Mouse (Mus musculus) neural tube, embryonic 13.5 days (tissue): ENCODE results near the gene Fgf7. TPM values are rescaled to one million over a fixed set of nuclear protein-coding genes. Genes with fewer than 3 reads are reported as not detected.

Experiments used
- ATAC-seq: fragments of 200-750 bp; cut with Nextera tagmentation; 2 replicates; pipeline ENCODE4 v1.8.0; 2017; ENCODE audit warnings: low read depth, mild to moderate bottlenecking, moderate TSS enrichment, moderate library complexity
- H3K27ac ChIP-seq: fragments of 300-500 bp; sonication (generic); replicated peaks from 2 replicates; pipeline ENCODE4 v1.5.1; 2015; ENCODE audit warnings: moderate library complexity, mild to moderate bottlenecking, inconsistent platforms
- H3K27me3 ChIP-seq: fragments of 300-500 bp; sonication (generic); 2 replicates; pipeline ENCODE4 v1.6.1; 2015; ENCODE audit warnings: mild to moderate bottlenecking, inconsistent platforms
- H3K36me3 ChIP-seq: fragments of 300-500 bp; sonication (generic); 2 replicates; pipeline ENCODE4 v1.6.1; 2015; ENCODE audit warnings: mild to moderate bottlenecking, inconsistent platforms
- H3K4me1 ChIP-seq: fragments of 300-500 bp; sonication (generic); replicated peaks from 2 replicates; pipeline ENCODE4 v1.6.1; 2015; ENCODE audit warnings: inconsistent platforms
- H3K4me2 ChIP-seq: fragments of 300-500 bp; sonication (generic); 2 replicates; pipeline ENCODE4 v1.6.1; 2015; ENCODE audit warnings: inconsistent platforms, mild to moderate bottlenecking, moderate library complexity
- H3K4me3 ChIP-seq: fragments of 300-500 bp; sonication (generic); 2 replicates; pipeline ENCODE4 v1.5.1; 2015; ENCODE audit warnings: mild to moderate bottlenecking, inconsistent platforms
- H3K9ac ChIP-seq: fragments of 300-500 bp; sonication (generic); 2 replicates; pipeline ENCODE4 v1.6.1; 2015; ENCODE audit warnings: moderate library complexity, mild to moderate bottlenecking, inconsistent platforms
- H3K9me3 ChIP-seq: fragments of 300-500 bp; sonication (generic); 2 replicates; pipeline ENCODE4 v1.6.1; 2016; ENCODE audit warnings: inconsistent platforms
- WGBS: fragments of 180-500 bp; shearing (Covaris S2); methylation state at CpG from one replicate; pipeline ENCODE4 v1.1.7; 2015; 5-methylcytosine and 5-hydroxymethylcytosine counted together
- polyA plus RNA-seq: library from polyadenylated mRNA; unstranded; fragments of >200 nt; fragmentation: Nextera tagmentation; extraction: Ambion mirVana; gene quantifications from 2 replicates; pipeline ENCODE4 v1.2.1, GENCODE M21; 2015

Gene Fgf7
- polyA plus RNA-seq, 1 experiment from 2014 or later, result 0.60 TPM

DNA sequence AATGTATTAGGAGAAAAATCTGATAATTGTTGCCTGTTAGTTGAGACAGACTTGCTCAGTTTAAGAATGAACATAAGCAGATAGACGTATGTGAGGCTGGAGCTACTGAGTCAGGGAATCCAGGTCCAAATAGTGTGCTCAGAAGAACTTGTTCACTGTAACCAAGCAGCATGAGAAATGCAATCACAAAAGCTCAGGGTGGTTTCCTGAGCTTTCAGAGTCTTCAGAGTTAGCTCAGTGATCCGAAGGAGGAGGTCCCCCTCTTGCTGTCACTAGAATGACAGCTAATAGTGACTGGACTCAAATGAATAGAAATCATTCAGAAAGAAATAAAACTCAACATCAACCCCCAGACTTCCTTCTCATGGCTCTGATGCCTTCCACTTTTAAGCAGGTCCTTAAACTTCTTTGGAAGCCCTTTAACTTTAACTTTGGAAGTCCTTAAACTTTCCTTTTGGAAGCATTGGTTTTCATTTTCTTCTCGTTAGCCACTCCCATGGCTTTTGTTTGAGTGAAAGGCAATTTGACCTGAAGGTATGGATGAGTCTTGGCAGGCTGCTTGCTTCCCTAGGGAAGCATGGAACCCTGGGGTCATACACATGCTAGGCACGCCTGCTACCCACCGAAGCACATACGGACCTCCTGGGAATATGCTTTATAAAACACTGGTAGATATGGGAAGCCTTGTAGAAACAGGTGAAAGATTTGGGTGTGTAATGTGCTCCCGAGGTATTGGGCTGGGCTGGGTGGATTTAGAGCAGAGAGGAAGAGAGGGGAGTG lies 4.0 kb downstream of the Fgf7 start:
- Histone ChIP-seq H3K9ac (no peak overlapping the region), H3K36me3 (no peaks in the 10 kb centered on the region), H3K4me2 (no peak overlapping the region), H3K9me3 (no peaks in the 10 kb centered on the region), H3K4me1 (peaks cover 7% of the 10 kb centered on the region; the same call in 1 of the 2 replicates), H3K27me3 (no peaks in the 10 kb centered on the region), H3K27ac (no peak overlapping the region), H3K4me3 (no peak overlapping the region)
- 80% methylated on average over 7 of the region's 7 CpGs for WGBS
- ATAC-seq, result no peak

DNA sequence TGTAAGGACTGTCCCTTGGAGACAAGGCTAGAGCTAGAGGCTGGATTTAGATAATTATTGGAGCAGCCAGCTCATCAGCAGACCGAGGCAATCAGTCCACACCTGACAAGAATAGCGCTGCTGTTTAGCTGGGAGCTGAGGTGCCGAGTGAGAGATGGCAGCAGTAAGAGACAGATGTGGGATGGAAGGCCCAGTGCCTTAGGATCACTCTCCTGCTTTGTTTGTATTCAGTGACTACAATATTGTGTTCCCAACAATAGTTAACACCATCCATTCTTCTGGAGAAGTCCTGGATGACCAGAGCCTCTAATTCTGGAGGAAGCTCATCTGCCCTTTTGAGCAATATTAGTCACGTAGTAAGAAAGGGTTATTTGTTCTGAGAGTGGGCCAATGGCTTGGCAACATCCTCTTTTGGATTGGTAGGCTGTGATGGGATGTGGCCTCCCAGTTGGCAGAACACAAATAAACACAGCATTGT lies 5.0 kb downstream of the Fgf7 start:
- WGBS, result 71% methylated on average over 4 of the region's 4 CpGs
- Histone ChIP-seq H3K4me2 (no peak overlapping the region), H3K4me3 (no peak overlapping the region), H3K27ac (no peak overlapping the region), H3K9me3 (no peaks in the 10 kb centered on the region), H3K4me1 (peaks cover 7% of the 10 kb centered on the region; the same call in 1 of the 2 replicates), H3K9ac (no peak overlapping the region), H3K36me3 (no peaks in the 10 kb centered on the region), H3K27me3 (no peaks in the 10 kb centered on the region)
- ATAC-seq, result no peak

DNA sequence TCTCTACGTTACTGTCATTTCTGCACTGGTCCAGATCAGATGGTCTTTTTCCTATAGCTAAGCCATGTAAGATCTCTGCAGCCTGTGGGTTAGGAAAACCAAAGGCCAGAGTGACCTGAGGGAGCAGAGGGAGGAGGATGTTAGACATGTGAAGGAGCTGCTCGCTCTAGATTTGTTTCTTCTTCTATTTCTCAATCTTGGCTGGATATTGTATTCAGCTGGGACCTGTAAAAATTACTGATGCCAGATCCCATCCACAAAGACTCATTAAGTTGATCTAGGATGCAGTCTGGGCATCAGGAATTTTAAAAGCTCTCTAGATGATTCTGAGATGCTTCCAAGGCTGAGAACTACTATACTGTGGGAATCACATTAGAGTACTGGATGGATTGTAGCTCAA lies 6.2 kb downstream of the Fgf7 start:
- Histone ChIP-seq H3K9me3 (no peaks in the 10 kb centered on the region), H3K27me3 (no peaks in the 10 kb centered on the region), H3K4me1 (no peaks in the 10 kb centered on the region), H3K9ac (no peak overlapping the region), H3K4me3 (no peak overlapping the region), H3K4me2 (no peak overlapping the region), H3K27ac (no peak overlapping the region), H3K36me3 (no peaks in the 10 kb centered on the region)
- ATAC-seq, result no peak
- WGBS, result 76% methylated on average over 2 of the region's 2 CpGs

DNA sequence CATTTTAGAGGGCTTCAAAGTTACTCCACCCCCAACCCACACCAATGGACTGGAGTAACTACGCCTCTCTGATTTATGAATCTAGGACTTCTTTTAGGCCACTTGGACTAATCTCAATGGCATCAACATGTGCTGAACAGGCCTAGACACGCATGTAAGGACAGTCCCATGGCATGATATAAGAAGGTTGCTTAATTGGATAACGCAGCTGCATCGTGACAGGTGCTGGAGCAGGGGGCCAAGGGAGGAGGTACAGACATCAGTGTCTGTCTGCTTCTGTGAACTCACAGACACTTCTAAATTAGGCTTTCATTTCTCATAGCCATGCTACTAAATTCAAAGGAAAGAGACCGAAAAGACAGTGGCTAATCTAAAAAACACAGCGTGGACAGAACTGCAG lies 6.8 kb downstream of the Fgf7 start:
- Histone ChIP-seq H3K9me3 (no peaks in the 10 kb centered on the region), H3K4me2 (no peak overlapping the region), H3K27me3 (no peaks in the 10 kb centered on the region), H3K36me3 (no peaks in the 10 kb centered on the region), H3K4me1 (no peaks in the 10 kb centered on the region), H3K9ac (no peak overlapping the region), H3K4me3 (no peak overlapping the region), H3K27ac (no peak overlapping the region)
- 92% methylated on average over 6 of the region's 6 CpGs for WGBS
- ATAC-seq, result no peak

DNA sequence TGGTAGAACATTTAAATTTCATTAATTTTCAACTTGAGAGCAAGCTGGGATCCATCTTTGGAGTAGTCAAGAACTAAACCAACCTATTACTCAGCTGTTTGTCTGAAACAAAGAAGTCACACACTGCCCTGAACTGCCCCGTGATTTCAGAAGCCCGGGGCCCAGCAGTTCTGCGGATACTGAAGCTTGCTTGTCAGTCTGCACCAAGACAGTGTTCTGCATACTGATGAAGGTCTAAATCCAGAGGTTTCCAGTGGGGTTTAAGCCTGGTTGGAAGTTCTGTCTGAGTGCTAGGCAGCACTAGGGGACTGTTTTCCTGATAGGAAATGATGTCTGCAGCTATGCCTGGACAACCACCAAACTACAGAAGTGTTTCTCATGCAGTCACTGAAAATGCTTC lies 8.2 kb downstream of the Fgf7 start:
- WGBS, result 48% methylated on average over 3 of the region's 3 CpGs
- Histone ChIP-seq H3K4me3 (no peak overlapping the region), H3K27ac (no peak overlapping the region), H3K9me3 (no peaks in the 10 kb centered on the region), H3K9ac (no peak overlapping the region), H3K4me1 (no peaks in the 10 kb centered on the region), H3K36me3 (no peaks in the 10 kb centered on the region), H3K4me2 (no peak overlapping the region), H3K27me3 (no peaks in the 10 kb centered on the region)
- ATAC-seq, result no peak

DNA sequence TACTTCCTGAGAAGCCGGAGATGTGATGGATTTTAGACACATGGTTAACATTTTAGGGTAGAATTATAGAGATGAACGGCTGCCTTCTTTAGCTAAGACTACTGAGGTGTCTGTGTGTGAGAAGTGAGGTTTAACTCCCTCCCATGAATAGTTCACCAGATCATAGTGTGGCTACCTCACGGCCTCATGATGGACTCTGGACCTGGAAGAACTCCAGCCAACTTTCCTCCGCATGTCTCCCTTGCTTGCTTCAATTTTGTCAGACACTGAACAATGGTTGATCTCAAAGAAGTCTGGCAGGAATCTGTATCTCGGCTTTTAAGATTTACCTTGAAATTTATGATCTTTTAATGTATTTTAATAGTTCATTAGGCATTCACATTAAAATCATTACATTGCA lies 11.2 kb downstream of the Fgf7 start:
- Histone ChIP-seq H3K9me3 (no peaks in the 10 kb centered on the region), H3K27ac (no peak overlapping the region), H3K4me2 (no peak overlapping the region), H3K27me3 (no peaks in the 10 kb centered on the region), H3K4me1 (no peaks in the 10 kb centered on the region), H3K4me3 (no peak overlapping the region), H3K36me3 (no peaks in the 10 kb centered on the region), H3K9ac (no peak overlapping the region)
- ATAC-seq, result no peak
- 91% methylated on average over 5 of the region's 5 CpGs for WGBS

DNA sequence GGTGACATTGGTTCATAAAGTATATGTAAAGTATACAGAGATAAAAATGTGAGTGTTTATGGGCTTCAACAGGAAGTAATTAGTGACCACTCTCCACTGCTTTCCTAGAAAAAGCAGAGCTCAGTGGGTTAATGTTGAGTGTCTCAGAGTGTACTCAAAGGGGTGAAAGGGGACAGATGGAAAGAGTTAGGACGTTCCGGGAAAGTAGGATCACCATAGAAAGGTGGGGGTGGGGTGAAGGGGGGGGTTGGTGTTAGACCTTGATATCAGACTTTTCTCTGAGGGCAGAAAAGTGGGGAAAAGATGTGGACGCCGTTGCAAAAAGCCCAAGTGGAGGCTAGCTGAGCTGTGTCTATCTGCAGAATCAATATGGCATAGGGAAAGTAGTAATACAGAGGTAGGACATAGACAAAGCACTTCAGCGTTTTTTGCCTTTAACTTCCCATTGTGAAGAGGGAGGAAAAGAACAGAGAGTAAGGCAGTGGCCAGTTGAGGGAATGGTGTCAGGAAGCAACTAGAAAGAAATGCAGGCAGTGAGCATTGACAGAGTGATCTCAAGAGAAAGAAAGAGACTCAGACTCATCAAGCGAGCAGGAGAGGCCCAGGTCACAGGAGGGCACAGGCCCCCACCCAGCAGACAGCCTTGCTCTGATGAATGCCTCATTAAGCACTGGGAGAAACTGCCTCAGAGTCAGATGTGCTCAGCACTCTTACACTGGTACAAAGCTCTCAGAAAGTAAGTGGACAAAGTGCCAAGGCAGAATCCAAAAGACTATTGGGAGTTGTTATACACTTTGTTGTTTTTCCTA lies 18.5 kb downstream of the Fgf7 start:
- H3K4me2 ChIP-seq, result no peak overlapping the region
- H3K27ac ChIP-seq, result no peak overlapping the region
- WGBS, result 44% methylated on average over 6 of the region's 6 CpGs
- H3K9me3 ChIP-seq, result no peaks in the 10 kb centered on the region
- no peaks in the 10 kb centered on the region for H3K36me3 ChIP-seq
- no peaks in the 10 kb centered on the region for H3K27me3 ChIP-seq
- H3K9ac ChIP-seq, result no peak overlapping the region
- no peaks in the 10 kb centered on the region; the same call in 1 of the 2 replicates for H3K4me1 ChIP-seq
- H3K4me3 ChIP-seq, result no peak overlapping the region
- no peak for ATAC-seq

DNA sequence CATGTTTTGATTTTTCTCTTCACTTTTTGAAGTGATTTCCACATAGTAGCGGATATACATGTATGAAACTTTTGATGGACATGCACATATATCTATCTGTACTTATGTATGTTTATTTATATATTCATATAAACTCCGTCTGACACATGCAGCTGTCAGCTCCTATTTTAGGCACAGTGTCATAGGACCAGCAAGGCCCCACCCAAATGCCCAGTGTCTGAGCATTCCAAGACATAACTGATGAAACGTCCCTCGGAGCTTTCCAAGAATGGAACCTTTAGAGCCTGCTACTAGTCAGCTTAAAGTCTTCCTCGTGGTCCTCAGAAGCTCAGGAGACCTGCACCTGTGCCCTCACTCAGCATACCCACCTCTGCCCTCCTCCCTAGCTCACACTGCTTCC lies 19.2 kb downstream of the Fgf7 start:
- no peaks in the 10 kb centered on the region for H3K36me3 ChIP-seq
- no peaks in the 10 kb centered on the region for H3K27me3 ChIP-seq
- H3K4me1 ChIP-seq, result no peaks in the 10 kb centered on the region; the same call in 1 of the 2 replicates
- H3K27ac ChIP-seq, result no peak overlapping the region
- no peak overlapping the region for H3K4me2 ChIP-seq
- H3K9me3 ChIP-seq, result no peaks in the 10 kb centered on the region
- no peak overlapping the region for H3K9ac ChIP-seq
- 81% methylated on average over 5 of the region's 5 CpGs for WGBS
- no peak overlapping the region for H3K4me3 ChIP-seq
- no peak for ATAC-seq

DNA sequence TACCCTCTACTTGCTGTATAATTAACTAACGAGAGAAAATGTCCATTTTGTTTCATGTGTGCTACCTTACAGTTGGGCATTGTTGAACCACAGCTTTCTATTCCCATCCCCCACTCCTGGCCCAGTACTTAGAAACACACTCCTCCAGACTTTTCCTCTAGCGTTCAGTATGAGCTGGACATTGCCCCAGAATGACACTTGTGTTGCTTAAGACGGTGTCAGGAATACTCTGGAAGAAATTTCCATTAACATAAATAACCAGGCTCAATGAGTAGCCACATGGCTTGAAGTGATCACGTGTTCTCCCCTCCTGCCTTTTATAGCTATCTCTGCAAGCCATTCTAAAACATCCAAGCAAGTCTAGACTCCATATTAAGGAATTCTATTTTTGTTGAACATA lies 26.1 kb downstream of the Fgf7 start:
- 55% methylated on average over 4 of the region's 4 CpGs for WGBS

DNA sequence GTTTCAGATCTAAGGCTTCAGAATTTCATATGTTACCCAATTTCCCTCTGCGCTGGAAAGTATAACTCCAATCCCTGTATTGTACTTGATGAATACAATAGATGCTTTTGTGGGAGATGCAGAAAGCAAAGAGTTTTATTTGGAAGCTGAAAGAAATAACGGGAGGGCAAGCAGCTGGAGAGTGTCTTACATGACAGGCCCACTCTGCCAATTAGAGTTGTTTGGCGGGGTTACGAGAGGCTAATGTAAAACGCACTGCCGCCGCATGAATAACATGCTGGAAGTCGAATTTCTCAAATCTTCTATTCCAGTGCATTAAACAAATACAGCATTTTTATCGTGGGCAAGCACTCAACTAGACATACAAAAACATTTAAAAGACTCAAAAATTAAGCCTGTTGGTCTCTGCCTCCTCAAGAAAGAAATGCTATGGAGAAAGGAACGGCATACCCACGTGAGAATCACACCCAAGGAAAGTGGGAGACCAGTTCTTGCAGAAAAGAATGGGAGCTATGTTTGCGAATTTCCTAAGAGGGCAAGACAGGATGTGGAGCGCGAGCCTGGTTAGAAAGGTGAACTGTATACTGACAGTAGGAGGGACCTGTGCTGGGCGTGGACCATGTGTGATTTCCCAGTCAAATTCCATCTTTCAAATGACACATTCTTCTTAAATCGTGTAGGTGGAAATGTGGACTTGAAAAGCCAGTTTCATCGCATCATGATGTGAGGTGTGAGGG lies 26.7 kb downstream of the Fgf7 start:
- 77% methylated on average over 17 of the region's 17 CpGs for WGBS
- H3K36me3 ChIP-seq, result no peaks in the 10 kb centered on the region
- ATAC-seq, result no peak

More for the DNA sequence above, 26.1 kb downstream of the Fgf7 start:
- Histone ChIP-seq H3K4me1 (no peaks in the 10 kb centered on the region; the same call in 1 of the 2 replicates), H3K27me3 (no peaks in the 10 kb centered on the region), H3K36me3 (no peaks in the 10 kb centered on the region), H3K4me3 (no peak overlapping the region), H3K27ac (no peak overlapping the region), H3K4me2 (no peak overlapping the region), H3K9ac (no peak overlapping the region), H3K9me3 (no peaks in the 10 kb centered on the region)
- ATAC-seq, result no peak

DNA sequence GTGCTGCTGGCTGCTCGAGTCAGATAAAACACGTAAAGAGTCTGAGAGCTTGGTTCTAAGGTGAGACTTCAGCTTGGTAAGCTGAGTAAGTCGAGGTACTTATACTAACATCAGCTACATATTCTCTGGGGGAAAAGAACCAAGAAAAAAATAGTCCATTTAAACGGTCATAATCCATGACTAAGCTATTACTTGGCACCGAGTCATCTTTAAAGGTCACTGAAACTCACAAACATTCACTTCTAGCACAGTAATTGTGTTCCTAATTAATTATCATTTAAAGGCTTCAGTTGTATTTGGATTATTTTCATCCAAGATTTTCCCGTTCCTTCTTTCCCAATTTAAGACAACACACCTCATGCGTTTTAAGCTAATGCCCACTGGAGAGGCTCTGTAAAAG lies 28.4 kb downstream of the Fgf7 start:
- Histone ChIP-seq H3K4me2 (no peak overlapping the region), H3K4me3 (no peak overlapping the region), H3K9ac (no peak overlapping the region), H3K27me3 (no peaks in the 10 kb centered on the region), H3K9me3 (no peaks in the 10 kb centered on the region), H3K4me1 (no peaks in the 10 kb centered on the region; the same call in 1 of the 2 replicates), H3K36me3 (no peaks in the 10 kb centered on the region), H3K27ac (no peak overlapping the region)
- ATAC-seq, result no peak
- WGBS, result 80% methylated on average over 7 of the region's 7 CpGs

More for the DNA sequence above, 26.7 kb downstream of the Fgf7 start:
- Histone ChIP-seq H3K9me3 (no peaks in the 10 kb centered on the region), H3K4me2 (no peak overlapping the region), H3K27me3 (no peaks in the 10 kb centered on the region), H3K9ac (no peak overlapping the region), H3K4me3 (no peak overlapping the region), H3K27ac (no peak overlapping the region), H3K4me1 (no peaks in the 10 kb centered on the region; the same call in 1 of the 2 replicates)

DNA sequence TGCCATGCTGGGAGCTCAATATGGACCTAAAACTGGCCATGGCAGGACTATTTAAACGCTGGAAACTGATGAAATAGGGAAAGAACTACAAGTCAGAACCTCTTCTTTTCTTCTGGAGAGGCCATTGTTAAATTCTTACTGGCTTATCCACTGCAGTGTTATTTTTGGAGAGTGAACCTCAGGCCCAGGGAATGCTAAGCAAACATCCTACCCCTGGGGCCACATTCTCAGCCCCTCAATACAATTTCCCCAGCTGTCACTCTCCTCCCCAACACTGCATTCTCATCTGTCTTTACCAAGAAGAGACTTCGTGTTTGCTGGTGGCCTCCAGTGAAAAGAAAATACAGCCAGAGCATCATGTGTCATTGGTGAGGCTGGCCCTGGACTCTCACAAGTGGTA lies 30.4 kb downstream of the Fgf7 start:
- WGBS, result 51% methylated on average over 2 of the region's 2 CpGs
- no peaks in the 10 kb centered on the region; the same call in 1 of the 2 replicates for H3K4me1 ChIP-seq
- no peak overlapping the region for H3K4me2 ChIP-seq
- no peak overlapping the region for H3K4me3 ChIP-seq
- no peak overlapping the region for H3K27ac ChIP-seq
- no peak overlapping the region for H3K9ac ChIP-seq
- H3K36me3 ChIP-seq, result no peaks in the 10 kb centered on the region
- no peaks in the 10 kb centered on the region for H3K27me3 ChIP-seq
- no peaks in the 10 kb centered on the region for H3K9me3 ChIP-seq
- ATAC-seq, result no peak
